Comparison of ENCODE assay signal across 11 mouse cellular contexts in genomic region chr11:5846639-5847345, GRCm38 (mm10). TPM values are rescaled to one million over a fixed set of nuclear protein-coding genes. Genes with fewer than 3 reads are reported as not detected.
DNase-seq lines count a peak whose midpoint lies in the region; ATAC-seq lines count a peak whose summit lies in the region.
"Had no signal": no experiment of that assay in that cellular context is flagged by ENCODE, and none has a peak within 500 bp of the region (broad histone marks: within the 10 kb centered on the region; RNA-seq: fewer than 3 reads in every experiment).

No protein-coding gene starts in this region.

- no peak overlapping the region for H3K4me3 ChIP-seq in heart, embryonic 14.5 days (ENCODE audit: control insufficient read depth in 1 of 2, insufficient read depth in 1 of 2, low read depth in 1 of 2, low read length in 2 of 2)
- H3K4me3 ChIP-seq: liver, embryonic 13.5 days; neural tube, embryonic 13.5 days had no signal

- no peaks in the 10 kb centered on the region for H3K27me3 ChIP-seq in heart, embryonic 14.5 days (ENCODE audit: control insufficient read depth, insufficient read depth, low read length)
- H3K27me3 ChIP-seq: liver, embryonic 13.5 days; neural tube, embryonic 13.5 days had no signal

- peaks cover 11% of the 10 kb centered on the region for H3K9me3 ChIP-seq in heart, embryonic 14.5 days (ENCODE audit: control insufficient read depth, low read length)
- H3K9me3 ChIP-seq: liver, embryonic 13.5 days; neural tube, embryonic 13.5 days had no signal

- H3K4me1 ChIP-seq in heart, embryonic 14.5 days (ENCODE audit: control insufficient read depth in 2 of 2, insufficient read depth in 2 of 2, low read length in 2 of 2) = peaks cover 23 to 26% of the 10 kb centered on the region in 2 experiments
- H3K4me1 ChIP-seq: liver, embryonic 13.5 days; neural tube, embryonic 13.5 days had no signal

- H3K9ac ChIP-seq in heart, embryonic 14.5 days (ENCODE audit: low read length) = no peak overlapping the region
- H3K9ac ChIP-seq: liver, embryonic 13.5 days; neural tube, embryonic 13.5 days had no signal

- WGBS in heart, embryonic 14.5 days = 38% methylated on average over 7 of the region's 7 CpGs

- peak; percentile 76 for DNase-seq in urinary bladder, postnatal 14 days (ENCODE audit: low spot score)
- no peak for DNase-seq in urinary bladder, postnatal 25 days (ENCODE audit: low spot score)
- peak; percentile 82 for DNase-seq in kidney, postnatal 10 days
- DNase-seq in yolk sac, embryonic 10.5 days (ENCODE audit: low spot score) = peak; percentile 36
- DNase-seq in embryo, embryonic 10.5 days (ENCODE audit: low spot score) = no peak
- no peak for DNase-seq in gastrocnemius, postnatal 10 days
- no peak for DNase-seq in embryo, embryonic 9.5 days (ENCODE audit: extremely low spot score)
- DNase-seq: cerebellum, adult 8-10 months; liver, embryonic 13.5 days had no signal

- H3K27ac ChIP-seq in heart, embryonic 14.5 days (replicated peaks in 1 of 2; ENCODE audit: control insufficient read depth in 1 of 2, insufficient read depth in 1 of 2, low read depth in 2 of 2, low read length in 2 of 2) = peak overlapping the region; percentile 46 to 57
- H3K27ac ChIP-seq: liver, embryonic 13.5 days; neural tube, embryonic 13.5 days had no signal

- H3K36me3 ChIP-seq in heart, embryonic 14.5 days (ENCODE audit: control insufficient read depth, insufficient read depth, low read length) = no peaks in the 10 kb centered on the region
- H3K36me3 ChIP-seq: liver, embryonic 13.5 days; neural tube, embryonic 13.5 days had no signal

- no peak overlapping the region for H3K4me2 ChIP-seq in heart, embryonic 14.5 days (ENCODE audit: low read length)
- H3K4me2 ChIP-seq: liver, embryonic 13.5 days; neural tube, embryonic 13.5 days had no signal

- no peak for ATAC-seq in heart, embryonic 14.5 days (ENCODE audit: insufficient number of reproducible peaks, insufficient read depth, low FRiP score, low read depth)

RNA-seq across cellular contexts. Expression of gene Polm, which starts 9.0 kb away (rescaled TPM):
- polyA plus RNA-seq in heart, embryonic 14.5 days (2014; fragmentation: Nextera tagmentation; extraction: Ambion mirVana) = 5.6 and 7.0 TPM in 2 replicates
- total RNA-seq in gastrocnemius, postnatal 10 days (2021) = 1 to 10 TPM; 4.3 to 8.7 TPM

RNA-seq across cellular contexts. Expression of gene Aebp1, which starts 15.0 kb away (rescaled TPM):
- polyA plus RNA-seq in heart, embryonic 14.5 days (2014; fragmentation: Nextera tagmentation; extraction: Ambion mirVana) = 25.0 and 32.8 TPM in 2 replicates
- total RNA-seq in gastrocnemius, postnatal 10 days (2021) = 10 to 100 TPM; 46.5 to 59.8 TPM

RNA-seq across cellular contexts. Expression of gene Pold2, which starts 31.3 kb away (rescaled TPM):
- polyA plus RNA-seq in heart, embryonic 14.5 days (2014; fragmentation: Nextera tagmentation; extraction: Ambion mirVana) = 77.0 and 86.2 TPM in 2 replicates
- total RNA-seq in gastrocnemius, postnatal 10 days (2021) = 10 to 100 TPM; 36.7 to 45.4 TPM

RNA-seq across cellular contexts. Expression of gene Pgam2, which starts 43.3 kb away (rescaled TPM):
- 1,077 and 1,126 TPM in 2 replicates for polyA plus RNA-seq in heart, embryonic 14.5 days (2014; fragmentation: Nextera tagmentation; extraction: Ambion mirVana)
- 1,000 to 10,000 TPM; 2,411 to 2,775 TPM for total RNA-seq in gastrocnemius, postnatal 10 days (2021)

RNA-seq across cellular contexts. Expression of gene Myl7, which starts 51.8 kb away (rescaled TPM):
- polyA plus RNA-seq in heart, embryonic 14.5 days (2014; fragmentation: Nextera tagmentation; extraction: Ambion mirVana) = 5,314 and 7,420 TPM in 2 replicates
- not detected for total RNA-seq in gastrocnemius, postnatal 10 days (2021)

Comparison
In these comparisons a context has a peak if more than half of its experiments do, and no peak if none do; other contexts are left out.
1. DNase-seq: peak in urinary bladder, postnatal 14 days (single experiment), kidney, postnatal 10 days (single experiment) and yolk sac, embryonic 10.5 days (single experiment); none in urinary bladder, postnatal 25 days (single experiment), embryo, embryonic 10.5 days (single experiment), gastrocnemius, postnatal 10 days (single experiment) and embryo, embryonic 9.5 days (single experiment).